Mouse (Mus musculus) thymus, adult 2 months (tissue): ENCODE results near the gene Ublcp1.

ENCODE experiments used
- CTCF ChIP-seq: fragments of 200-500 bp; IDR thresholded peaks from 2 replicates; pipeline ENCODE4 v1.5.1; 2012; ENCODE audit warnings: mild to moderate bottlenecking, control low read depth, low read length, moderate library complexity, borderline replicate concordance; ENCODE audit not compliant: control insufficient read depth, poor library complexity, insufficient read depth; ENCODE audit errors: extremely low read depth
- POLR2A ChIP-seq: fragments of 200-500 bp; IDR thresholded peaks from 2 replicates; pipeline ENCODE4 v1.6.1; 2012; ENCODE audit warnings: mild to moderate bottlenecking, low read length, control low read depth, moderate library complexity; ENCODE audit not compliant: control insufficient read depth, poor library complexity, insufficient read depth; ENCODE audit errors: extremely low read depth

DNA sequence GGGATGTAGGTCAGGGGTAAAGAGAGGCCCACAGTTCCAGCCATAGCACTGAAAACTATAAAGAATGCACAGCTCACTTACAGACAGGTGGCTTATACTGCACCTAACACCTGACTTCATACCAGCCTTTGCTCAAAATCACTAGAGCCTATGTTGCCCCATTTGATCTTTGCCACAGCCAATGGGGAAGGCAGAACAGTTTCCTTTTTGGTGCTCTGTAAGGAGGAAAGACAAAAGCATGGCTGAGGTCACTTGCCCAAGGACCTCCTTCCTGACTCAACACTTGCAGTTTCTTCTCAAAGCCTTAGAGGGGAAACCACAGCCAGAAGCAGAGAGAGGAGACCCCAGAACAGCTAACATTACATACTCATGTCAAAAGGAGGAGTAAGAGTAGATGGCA lies 19.3 kb downstream of the Ublcp1 start:
- no peak for TF ChIP-seq CTCF
- no peak for TF ChIP-seq POLR2A
